Mouse (Mus musculus) lung, adult 2 months (tissue): Measurements from ENCODE around the gene Mettl7a1. TPM values are rescaled to one million over a fixed set of nuclear protein-coding genes. Genes with fewer than 3 reads are reported as not detected.
"Not testable (repeated sequence)": the region's sequence is repeated elsewhere in the genome, so short reads cannot be mapped to it uniquely, and the experiment has no call there.

Experiments
- DNase-seq: peaks from one replicate; pipeline ENCODE4 v3.0.0; 2022
- H3K4me1 ChIP-seq: fragments of 200-500 bp; 2 replicates; pipeline ENCODE4 v1.6.1; 2011; ENCODE audit warnings: low read length; ENCODE audit not compliant: control insufficient read depth, insufficient read depth
- H3K4me3 ChIP-seq: fragments of 200-500 bp; replicated peaks from 2 replicates; pipeline ENCODE3; 2011; ENCODE audit warnings: low read depth, mild to moderate bottlenecking, control low read depth, low read length; ENCODE audit errors: extremely low read depth
- CTCF ChIP-seq: fragments of 200-500 bp; IDR thresholded peaks from 2 replicates; pipeline ENCODE4 v1.5.1; 2011; ENCODE audit warnings: mild to moderate bottlenecking, low read length, control low read depth; ENCODE audit not compliant: insufficient read depth
- POLR2A ChIP-seq: fragments of 200-500 bp; IDR thresholded peaks from 2 replicates; pipeline ENCODE4 v1.6.1; 2011; ENCODE audit warnings: low read depth, mild to moderate bottlenecking, control low read depth, low read length, borderline replicate concordance; ENCODE audit errors: extremely low read depth
- WGBS: fragments of 180-500 bp; shearing (Covaris S2); methylation state at CpG from one replicate; pipeline ENCODE4 v1.1.7; 2018; 5-methylcytosine and 5-hydroxymethylcytosine counted together
- polyA plus RNA-seq: library from polyadenylated mRNA; depleted of rRNA; stranded (reverse); fragments of >200 nt; gene quantifications from 2 replicates; pipeline ENCODE4 v1.2.3, GENCODE M21; 2012

Mettl7a1 gene
- polyA plus RNA-seq, 1 experiment, result 506 TPM

DNA sequence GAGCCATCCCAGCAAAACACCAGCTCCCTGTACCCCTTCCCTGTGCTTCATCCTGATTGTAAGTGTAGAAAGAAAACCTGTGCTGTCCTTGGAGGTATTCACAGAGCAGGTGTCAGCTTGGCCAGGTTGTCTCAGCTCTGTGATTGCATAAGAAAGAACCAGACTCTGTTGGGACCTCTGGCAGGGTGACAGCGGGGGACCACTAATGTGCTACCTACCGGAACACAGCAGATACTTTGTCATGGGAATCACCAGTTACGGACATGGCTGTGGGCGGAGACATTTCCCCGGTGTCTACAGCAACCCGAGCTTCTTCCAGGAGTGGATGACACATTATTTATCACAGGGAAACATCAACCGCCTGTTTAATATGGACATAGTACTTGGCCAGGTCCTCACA lies 11.6 kb upstream of the Mettl7a1 start:
- 48% methylated on average over 7 of the region's 7 CpGs for WGBS
- no peaks in the 10 kb centered on the region for H3K4me1 ChIP-seq
- no peak for TF ChIP-seq POLR2A
- TF ChIP-seq CTCF, result no peak
- H3K4me3 ChIP-seq, result no peak overlapping the region
- DNase-seq, result no peak

DNA sequence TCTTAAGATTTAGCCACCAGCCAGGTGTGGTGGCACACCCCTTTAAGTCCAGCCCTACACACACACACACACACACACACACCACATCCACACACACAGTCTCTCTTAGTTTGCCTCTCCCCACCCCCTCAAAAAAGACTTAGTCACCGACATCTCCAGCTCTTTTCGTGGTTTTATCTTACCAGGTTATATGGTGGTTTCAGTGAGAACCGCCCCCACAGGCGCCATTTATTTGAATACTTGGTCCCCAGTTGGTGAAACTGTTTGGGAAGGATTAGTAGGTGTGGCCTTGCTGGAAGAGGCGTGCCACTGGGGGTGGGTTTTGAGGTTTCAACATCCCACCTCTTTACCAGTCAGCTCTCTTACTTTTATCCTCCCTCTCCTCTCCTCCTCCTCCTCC lies 6.1 kb upstream of the Mettl7a1 start:
- TF ChIP-seq CTCF (no peak), POLR2A (no peak)
- H3K4me3 ChIP-seq, result no peak overlapping the region
- DNase-seq, result no peak
- no peaks in the 10 kb centered on the region for H3K4me1 ChIP-seq
- 89% methylated on average over 5 of the region's 5 CpGs for WGBS

DNA sequence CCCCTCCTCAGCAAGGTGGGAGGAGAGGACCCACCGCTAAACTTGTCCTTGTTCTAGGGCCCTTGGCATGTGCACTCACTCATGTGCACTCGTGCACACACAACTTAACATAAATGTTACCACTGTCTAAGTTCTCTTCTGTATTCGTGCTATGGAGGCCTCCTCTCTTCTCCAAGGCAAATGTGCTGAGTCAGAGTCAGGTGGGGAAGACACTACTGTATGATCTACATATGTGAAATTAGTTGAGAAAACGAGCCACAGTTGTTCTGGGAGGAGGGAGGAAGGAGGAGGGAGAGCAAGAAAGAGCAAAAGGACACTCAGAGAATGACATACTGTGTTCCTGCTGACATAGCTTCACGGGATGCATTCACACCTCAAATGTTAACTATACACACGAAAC lies 3.4 kb upstream of the Mettl7a1 start:
- DNase-seq, result no peak
- no peak overlapping the region for H3K4me3 ChIP-seq
- TF ChIP-seq POLR2A (no peak), CTCF (no peak)
- H3K4me1 ChIP-seq, result no peaks in the 10 kb centered on the region
- WGBS, result 69% methylated on average over 6 of the region's 6 CpGs

DNA sequence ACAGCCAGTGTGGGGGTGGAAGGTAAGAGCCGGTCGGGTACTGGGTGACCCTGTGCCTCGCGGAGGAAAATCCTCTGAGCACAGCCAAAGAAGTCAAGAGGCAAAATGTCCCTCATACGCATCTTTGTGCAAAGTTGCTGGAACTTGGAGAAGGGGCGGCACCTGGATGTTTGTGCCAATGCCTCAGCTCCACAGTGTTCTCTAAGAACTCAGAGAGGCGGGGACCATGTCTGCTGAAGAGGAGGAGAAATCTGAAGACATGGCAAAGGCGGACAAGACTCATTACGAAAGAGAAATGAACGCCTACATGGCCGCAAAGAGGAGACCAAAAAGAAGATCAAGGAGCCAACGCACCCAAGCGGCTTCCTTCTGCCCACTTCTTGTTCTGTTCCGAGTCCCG lies 2.4 kb upstream of the Mettl7a1 start:
- DNase-seq, result no peak
- WGBS, result 74% methylated on average over 15 of the region's 15 CpGs

DNA sequence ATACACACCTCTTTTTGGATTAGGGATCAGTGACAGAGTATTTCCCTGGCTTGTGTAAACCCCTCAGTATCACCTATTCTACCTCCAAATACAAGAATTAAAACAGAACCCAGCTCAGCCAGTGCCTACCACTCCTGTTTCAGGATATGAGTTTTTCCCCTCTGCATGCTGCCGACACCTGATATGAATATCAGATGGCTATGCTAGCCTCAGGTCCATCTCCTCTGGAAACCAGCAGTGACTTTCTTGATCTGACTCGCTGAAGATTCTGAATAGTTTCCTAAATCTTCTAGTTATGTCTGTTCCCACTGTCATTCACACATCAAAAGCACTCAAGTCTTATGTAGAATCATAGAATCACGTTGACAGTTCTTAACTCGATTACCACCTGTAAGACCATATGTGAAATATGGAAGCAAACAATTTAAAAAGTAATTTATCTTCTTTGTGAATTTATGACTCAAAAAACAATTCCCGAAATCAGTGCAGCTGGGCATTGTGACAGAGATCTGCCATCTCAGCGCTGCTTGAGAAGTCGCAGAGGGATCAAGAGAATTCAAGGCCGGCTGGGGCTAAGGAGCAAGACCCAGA lies 417 bp upstream of the Mettl7a1 start:
- TF ChIP-seq POLR2A (no peak), CTCF (no peak)
- DNase-seq, result no peak
- H3K4me3 ChIP-seq, result peak overlapping the region; percentile 1
- H3K4me1 ChIP-seq, result no peaks in the 10 kb centered on the region
- WGBS, result 35% methylated on average over 8 of the region's 8 CpGs

More for the DNA sequence above, 2.4 kb upstream of the Mettl7a1 start:
- Histone ChIP-seq H3K4me1 (no peaks in the 10 kb centered on the region), H3K4me3 (no peak overlapping the region)
- TF ChIP-seq CTCF, result no peak
- no peak for TF ChIP-seq POLR2A

DNA sequence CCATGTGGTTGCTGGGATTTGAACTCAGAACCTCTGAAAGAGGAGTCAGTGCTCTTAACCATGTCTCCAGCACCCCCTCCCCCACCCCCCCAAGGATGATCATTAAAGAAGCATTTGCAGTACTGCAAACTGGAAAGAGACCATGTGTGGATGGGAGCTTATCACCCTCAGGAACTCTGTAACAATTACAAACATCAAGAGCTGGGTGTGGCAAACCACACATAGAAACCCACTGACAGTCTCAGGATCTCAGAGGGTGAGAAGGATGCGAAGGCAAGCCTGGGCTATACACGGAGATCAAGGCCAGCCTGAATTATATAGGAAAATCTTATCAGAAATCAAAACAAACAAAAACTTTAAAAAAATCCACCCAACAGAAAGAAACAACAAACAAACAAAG lies 2.3 kb downstream of the Mettl7a1 start:
- H3K4me1 ChIP-seq, result no peaks in the 10 kb centered on the region
- H3K4me3 ChIP-seq, result peak overlapping the region; percentile 57
- TF ChIP-seq POLR2A (no peak), CTCF (no peak)
- no peak for DNase-seq
- 60% methylated on average over 2 of the region's 2 CpGs for WGBS

DNA sequence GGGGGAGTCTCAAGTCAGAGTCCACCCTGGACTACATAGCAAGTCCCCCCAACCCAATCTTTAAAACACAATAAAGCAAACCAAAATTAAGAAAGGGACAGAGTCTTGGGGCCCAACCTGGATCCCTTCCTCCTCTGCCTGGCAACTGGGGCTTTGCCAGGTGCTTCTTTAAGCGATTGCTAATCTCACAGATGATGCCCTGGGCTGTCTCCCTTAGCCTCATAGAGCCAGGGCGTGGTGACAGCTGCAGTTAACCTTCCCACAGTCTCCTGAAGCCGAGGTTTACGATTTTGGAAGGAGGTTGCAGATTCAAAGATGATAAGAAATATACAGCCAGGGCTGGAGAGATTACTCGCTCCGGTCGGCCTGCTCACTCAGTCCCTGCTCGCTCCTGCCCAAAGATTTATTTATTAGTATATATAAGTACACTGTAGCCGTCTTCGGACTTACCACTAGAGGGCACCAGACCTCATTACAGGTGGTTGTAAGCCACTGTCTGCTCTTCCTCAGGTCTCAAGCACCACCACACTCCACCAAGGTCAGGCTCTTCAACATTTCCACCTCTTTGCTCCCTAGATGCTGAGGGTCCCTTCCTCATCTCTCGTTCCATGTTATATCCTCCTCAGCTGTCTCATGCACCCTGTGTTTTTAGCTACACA lies 3.6 kb downstream of the Mettl7a1 start:
- DNase-seq, H3K4me1 ChIP-seq: not testable (repeated sequence)
- whole genome bisulfite sequencing, result 15% methylated on average over 11 of the region's 11 CpGs
- peak overlapping the region; percentile 41 for H3K4me3 ChIP-seq
- TF ChIP-seq CTCF, result 0 out of 2 replicates have a peak, but pooled peaks have one; percentile 29

DNA sequence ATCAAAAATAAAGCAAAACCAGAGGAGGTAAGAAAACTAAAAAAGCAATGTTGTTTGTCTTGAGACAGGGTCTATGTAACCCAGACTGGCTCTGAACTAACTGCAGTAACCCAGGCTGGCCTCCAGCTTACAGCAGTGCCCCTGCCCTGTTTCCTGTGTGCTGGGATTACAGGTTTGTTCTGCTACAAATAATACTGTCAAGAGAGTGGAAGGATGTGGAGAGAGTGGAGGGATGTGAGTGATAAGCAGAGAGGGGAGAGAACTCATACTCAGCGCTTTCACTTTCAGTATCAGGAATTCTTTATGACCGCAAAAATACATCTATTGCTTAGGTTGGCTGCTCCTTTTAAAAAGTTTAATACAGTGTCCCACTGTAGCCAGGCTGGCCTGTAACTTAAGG lies 8.4 kb downstream of the Mettl7a1 start:
- DNase-seq, result no peak
- WGBS, result 24% methylated on average over 2 of the region's 2 CpGs

DNA sequence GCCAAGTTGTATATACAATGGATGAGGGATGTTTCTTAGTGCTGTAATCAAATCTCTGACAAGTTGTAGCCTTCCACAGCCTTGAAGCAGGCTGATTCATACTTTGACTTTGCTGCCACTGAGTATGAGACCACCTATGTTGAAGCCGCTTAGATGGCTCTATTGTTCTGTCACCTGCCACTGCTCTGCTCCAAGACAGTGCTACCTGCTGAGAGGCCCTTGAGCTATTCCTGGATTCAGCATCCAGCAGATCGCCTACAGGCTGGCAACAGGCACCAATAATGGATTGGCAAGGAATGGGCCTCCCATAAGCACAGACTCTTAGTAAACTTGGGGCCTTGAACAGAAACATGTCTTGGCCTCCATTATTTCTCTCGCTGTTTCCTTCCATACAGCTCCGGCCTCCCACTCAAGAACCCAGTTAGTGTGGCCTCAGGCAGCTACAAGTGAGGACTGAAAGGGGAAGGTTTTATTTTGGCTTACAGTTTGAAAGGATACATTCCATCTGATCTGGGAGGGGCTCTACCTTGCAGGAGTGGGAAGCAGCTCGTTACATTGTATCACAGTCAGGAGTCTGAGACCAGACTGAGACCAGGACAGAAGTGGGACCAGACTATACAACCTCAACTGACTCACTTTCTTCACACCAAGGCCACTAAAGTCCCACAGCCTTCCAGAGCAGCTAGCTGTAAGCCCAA lies 10.7 kb downstream of the Mettl7a1 start:
- Histone ChIP-seq H3K4me3 (no peak overlapping the region), H3K4me1 (peaks cover 13% of the 10 kb centered on the region)
- 93% methylated on average over 5 of the region's 5 CpGs for WGBS
- DNase-seq, result no peak
- TF ChIP-seq POLR2A, result no peak
- TF ChIP-seq CTCF, result no peak

More for the DNA sequence above, 8.4 kb downstream of the Mettl7a1 start:
- Histone ChIP-seq H3K4me1 (peaks cover 3% of the 10 kb centered on the region; the same call in 1 of the 2 replicates), H3K4me3 (no peak overlapping the region)
- TF ChIP-seq CTCF (no peak), POLR2A (no peak)

DNA sequence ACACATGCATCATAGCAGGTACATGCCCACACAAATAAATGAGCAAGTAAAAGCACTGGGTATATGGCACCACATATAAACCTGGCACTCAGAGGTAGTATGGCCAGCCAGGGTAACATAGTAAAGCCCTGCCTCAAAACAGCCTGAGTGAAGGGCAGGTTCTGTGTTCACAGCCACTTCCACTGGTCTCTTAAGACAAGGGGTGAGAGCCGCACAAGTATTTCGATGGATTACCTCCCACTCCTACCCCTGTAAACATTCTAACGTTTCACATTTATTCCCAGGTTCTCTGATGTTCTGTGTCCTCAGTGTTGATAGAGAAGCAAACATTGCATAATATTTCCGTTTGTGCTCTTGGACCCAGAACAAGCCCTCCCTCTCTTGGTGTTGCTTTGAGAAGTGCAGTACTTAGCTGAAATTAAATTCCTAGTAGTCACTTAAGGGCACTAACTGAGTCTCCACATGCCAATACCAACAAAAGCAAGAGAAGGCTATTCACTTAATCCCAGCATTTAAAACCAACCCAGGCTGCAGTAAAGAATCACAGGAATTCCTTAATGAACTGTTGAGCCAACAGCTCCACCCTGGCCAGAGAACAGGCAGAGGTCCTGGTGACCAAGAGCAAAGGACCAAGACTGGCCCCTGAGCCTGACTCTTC lies 14.2 kb downstream of the Mettl7a1 start:
- DNase-seq, H3K4me3 ChIP-seq: not testable (repeated sequence)
- peaks cover 15% of the 10 kb centered on the region for H3K4me1 ChIP-seq
- WGBS, result 38% methylated on average over 4 of the region's 4 CpGs
